Mouse (Mus musculus): ENCODE results near the gene Caskin1. TPM values are rescaled to one million over a fixed set of nuclear protein-coding genes. Genes with fewer than 3 reads are reported as not detected.
A peak's percentile ranks its signal among the peaks of the same experiment; 100 is the strongest.

The Caskin1 gene
- total RNA-seq, 2 experiments from 2014 or later, result 0.15 to 0.20 TPM

DNA sequence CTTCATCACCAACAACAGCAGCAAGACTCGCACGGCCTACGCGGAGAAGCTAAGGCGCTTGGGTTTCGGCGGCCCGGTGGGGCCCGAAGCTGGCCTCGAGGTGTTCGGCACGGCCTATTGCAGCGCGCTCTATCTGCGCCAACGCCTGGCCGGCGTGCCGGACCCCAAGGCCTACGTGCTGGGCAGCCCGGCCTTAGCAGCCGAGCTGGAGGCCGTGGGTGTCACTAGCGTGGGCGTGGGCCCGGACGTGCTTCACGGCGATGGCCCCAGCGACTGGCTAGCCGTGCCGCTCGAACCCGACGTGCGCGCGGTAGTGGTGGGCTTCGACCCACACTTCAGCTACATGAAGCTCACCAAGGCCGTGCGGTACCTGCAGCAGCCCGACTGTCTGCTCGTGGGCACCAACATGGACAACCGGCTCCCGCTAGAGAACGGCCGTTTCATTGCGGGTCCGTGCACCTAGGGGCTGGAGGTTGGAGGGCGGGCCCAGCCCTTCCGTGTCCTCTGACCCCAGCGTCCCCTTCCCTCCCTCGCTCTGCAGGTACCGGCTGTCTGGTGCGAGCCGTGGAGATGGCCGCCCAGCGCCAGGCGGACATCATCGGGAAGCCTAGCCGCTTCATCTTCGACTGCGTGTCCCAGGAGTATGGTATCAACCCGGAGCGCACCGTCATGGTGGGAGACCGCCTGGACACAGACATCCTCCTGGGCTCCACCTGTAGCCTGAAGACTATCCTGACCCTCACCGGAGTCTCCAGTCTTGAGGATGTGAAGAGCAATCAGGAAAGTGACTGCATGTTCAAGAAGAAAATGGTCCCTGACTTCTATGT is 17.5 kb upstream of the Caskin1 start:
- DNase-seq, result no peak

GRCm38 (mm10) chr17:24472512-24472911 is 15.9 kb upstream of the Caskin1 start:
- DNase-seq, result peak; percentile 65 to 69

- no peak for DNase-seq
These were observed 14.7 kb upstream of the Caskin1 start, which contains the start of gene Bricd5 for GRCm38 (mm10) chr17:24473612-24474275. Gene Bricd5 (plus strand): TSS chr17:24473884.

GRCm38 (mm10) chr17:24474557-24474956 is 13.8 kb upstream of the Caskin1 start:
- no peak for DNase-seq

DNA sequence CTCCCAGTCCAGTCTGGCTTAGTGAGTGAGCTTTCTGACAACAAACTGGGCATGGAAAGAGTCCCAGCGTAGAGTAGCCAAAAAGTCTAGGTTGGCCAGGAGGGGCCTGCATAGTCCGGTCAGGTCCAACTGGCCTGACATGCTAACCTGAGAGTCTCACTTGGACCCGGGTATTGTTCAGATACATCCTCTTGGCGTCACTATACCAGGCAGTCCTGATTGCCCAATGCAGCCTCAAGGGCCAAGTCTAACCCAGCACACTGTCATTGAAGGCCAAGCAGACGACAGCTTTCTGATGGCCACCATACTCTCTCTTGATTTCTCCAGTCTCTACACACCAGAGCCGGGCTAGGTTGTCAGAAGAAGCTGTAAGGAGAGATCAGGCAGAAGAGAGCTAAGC is 12.8 kb upstream of the Caskin1 start:
- DNase-seq, result no peak

DNA sequence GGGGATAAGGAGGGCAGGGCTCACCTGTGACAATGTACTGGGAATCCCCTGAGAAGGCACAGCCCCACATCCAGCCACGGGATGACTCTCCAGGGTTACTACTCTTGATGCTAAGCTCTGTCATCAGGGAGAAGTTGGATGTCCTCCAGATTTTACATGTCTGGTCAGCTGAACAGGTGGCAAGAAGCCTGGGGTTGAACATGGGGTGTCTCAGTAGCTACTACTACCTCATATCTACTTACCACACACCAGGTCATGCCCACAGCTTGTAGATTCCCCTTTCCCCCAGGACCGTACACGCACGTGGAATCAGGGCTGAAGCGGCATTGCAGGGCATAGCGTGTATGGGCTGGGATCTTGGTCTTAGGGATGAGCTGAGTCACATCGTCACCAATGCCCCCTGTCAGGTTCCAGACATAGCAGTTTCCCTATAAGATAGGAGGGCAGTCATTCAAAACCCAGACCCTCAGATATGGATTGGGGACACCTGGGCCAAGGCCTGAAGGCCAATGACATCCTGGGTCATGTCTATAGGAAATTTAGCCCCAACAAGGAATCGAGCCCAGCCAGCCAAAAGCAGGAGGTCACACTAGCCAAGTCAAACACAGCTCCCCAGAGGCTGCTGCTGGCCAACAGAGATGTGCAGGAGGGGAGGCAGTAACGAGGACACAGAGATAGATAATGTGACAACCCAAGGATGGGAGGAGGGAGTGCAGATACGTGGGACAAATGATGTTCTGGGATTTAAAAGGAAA is 12.2 kb upstream of the Caskin1 start:
- no peak for DNase-seq

GRCm38 (mm10) chr17:24477053-24477984 is 11.1 kb upstream of the Caskin1 start:
- DNase-seq, result no peak

GRCm38 (mm10) chr17:24477985-24478600 is 10.3 kb upstream of the Caskin1 start:
- DNase-seq, result no peak

GRCm38 (mm10) chr17:24478663-24479380 is 9.6 kb upstream of the Caskin1 start, which contains the start of gene Mlst8:
Gene Mlst8 (minus strand): TSS chr17:24479078.
- peak; percentile 97 to 98 for DNase-seq

DNA sequence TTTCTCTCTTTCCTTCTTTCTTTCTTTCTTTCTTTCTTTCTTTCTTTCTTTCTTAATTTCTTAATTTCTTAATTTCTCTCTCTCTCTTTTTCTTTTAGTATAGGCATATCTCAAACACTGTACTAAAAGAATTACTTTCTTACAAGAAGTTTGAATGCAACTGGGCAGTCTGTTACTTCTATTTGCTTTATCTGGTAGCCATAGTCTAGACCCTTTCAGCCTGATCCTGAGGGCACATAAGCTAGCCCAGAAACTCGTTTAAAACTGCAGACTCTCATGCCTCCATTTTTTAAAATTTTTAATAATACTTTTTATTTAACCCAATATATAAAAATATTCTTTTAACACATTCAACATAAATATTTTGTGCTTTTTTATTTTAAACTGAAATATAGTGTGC is 9.0 kb upstream of the Caskin1 start:
- DNase-seq, result no peak

DNA sequence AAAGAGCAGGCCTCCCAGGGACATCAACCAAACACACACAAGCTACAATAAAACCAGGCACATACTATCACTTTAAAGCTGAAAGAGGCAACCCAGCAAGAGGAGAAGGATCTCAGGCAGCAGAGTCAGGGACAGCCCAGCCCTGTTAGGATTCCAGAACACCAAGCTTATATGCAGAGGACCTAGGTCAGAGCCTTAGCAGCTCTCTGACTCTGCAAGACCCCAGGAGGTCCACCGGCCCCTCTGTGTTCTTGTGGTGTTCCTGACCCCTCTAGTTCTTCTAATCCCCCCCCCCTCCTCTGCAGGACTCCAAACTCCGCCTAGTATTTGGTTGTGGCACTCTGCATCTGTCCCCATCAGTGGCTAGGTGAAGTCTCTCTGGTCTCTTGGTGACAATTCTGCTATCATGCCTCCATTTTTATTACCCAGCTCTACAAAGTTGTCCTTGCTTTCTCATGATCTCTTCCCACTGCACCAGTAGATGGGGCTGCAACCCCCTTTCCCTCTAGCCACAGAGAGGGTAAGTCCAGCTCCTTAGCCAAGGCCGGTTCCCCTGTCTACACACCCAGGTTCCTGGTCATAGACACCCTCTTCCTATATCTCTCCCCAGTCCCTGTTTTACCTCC is 8.1 kb upstream of the Caskin1 start:
- no peak for DNase-seq

- no peak for DNase-seq
These were observed 7.2 kb upstream of the Caskin1 start for GRCm38 (mm10) chr17:24481027-24481815.

DNA sequence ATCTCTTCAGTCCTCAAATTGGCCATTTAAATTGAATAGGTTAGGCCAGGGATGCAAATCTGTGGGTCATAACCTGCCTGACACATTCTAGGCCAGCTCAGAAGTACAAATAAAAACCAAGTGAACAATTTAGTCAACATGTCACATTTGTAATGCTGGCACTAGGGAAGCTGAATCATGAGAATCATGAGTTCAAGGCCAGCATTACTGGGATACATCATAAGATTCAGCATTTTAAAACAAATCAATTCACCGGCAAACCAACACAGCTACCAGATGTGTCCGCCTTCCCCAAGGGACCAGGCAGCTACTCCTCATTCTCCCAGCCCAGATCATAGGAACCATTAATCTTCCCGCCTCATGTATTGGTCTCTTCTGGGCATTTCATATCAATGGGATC is 4.9 kb upstream of the Caskin1 start:
- DNase-seq, result no peak

DNA sequence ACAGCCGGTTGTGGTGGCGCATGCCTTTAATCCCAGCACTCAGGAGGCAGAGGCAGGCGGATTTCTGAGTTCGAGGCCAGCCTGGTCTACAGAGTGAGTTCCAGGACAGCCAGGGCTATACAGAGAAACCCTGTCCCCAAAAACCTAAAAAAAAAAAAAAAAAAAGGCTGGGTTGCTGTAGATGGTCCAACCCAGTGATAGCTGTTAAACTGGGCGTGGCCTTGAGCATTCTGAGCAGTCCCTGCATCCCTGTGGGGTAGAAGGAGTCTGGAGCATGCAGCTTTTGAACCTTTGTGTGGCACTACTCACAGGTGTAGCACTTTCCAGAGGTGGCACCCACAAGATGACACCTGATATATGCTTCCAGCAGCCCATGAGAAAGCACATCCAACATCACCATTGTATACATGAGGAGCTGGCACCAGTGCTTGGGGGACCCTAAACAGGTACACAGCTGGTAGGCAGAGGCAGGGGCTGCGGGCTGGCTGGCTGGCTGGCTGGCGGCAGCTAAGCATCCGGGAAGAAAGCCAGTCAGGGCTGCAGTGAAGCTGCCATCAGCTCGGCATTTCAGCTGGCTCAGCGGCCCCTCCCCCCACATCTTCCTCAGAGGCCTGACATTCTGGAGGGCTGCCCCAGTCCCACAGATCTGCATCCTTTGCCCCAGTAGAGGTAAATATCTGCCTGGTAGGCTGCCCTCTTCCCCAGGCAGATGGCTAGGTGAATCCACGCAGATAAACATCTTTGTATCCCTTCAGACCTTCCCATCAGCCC is 3.1 kb upstream of the Caskin1 start:
- DNase-seq, result no peak

- DNase-seq, result no peak
These were observed 362 bp downstream of the Caskin1 start for GRCm38 (mm10) chr17:24488662-24489264.

DNA sequence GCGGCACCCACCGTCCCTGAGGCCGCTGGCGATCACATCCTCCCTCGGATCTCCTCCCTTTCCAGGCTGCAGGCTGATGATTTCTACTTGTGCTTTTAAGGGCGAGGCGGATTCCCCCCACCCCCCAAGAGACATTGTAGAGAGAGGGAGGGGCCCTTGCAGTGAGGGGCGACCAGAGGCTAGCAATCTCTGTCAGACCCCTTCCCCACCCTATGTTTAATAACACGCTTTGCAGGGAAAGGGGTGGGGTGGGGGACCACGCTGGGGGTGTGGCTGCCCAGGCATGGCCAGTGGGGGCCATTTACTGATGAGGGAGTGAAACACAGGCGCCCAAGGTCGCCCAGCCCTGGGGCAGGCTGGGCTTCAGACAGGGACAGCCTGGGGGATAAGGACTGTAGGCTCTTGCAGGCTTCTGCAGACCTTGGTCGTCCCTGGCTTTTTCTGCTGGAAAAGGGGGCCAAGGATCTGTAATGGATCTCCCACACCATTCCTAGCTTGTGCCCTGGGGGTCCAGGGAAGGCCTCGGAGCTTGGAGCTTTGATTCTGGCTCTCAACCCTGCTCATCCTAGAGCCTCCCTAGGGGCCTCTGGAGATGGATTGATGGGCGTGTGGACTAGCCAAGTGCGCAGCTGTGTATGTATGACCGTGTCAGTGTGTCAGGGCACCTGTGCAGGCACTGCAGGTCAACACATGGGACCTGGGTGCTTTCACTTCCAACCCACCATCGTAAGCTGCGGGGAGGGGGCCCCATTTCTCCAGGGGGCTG is 1.0 kb downstream of the Caskin1 start:
- DNase-seq, result no peak

DNA sequence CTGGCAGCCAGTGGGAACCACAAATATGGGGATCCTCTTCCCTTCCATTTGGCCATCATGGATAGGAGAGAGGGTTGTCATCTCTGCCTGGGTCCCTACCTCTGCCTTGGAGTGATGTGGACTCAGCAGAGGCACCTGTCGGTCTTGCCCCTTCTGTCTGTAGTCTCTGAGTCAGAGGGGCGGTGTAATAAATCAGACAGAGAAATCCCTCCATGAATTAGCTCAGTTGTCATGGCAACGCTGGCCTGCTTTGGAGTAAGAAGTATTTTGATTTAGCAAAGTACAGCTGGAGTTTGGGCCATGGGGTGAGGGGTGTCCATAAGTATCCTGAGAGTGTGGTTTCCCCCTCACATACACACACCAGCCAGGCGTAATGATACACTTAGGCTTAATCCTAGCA is 2.0 kb downstream of the Caskin1 start:
- DNase-seq, result no peak

Data from heart, adult 18-20 months (tissue).